Mouse (Mus musculus) kidney, embryonic 15.5 days (tissue): ENCODE data around the gene Celf3. TPM values are rescaled to one million over a fixed set of nuclear protein-coding genes. Genes with fewer than 3 reads are reported as not detected.

Experiments used
- polyA plus RNA-seq: library from polyadenylated mRNA; unstranded; fragments of >200 nt; fragmentation: Nextera tagmentation; extraction: Ambion mirVana; gene quantifications from 2 replicates; pipeline ENCODE4 v1.2.1, GENCODE M21; 2015

Celf3 gene
- polyA plus RNA-seq, 1 experiment from 2014 or later: 5.5 TPM

Other genes starting within 250 kb of the Celf3 start
- gene Gm4778, start 214.3 kb upstream of the Celf3 start, polyA plus RNA-seq: not detected in 2 replicates
- gene Them4, start 168.2 kb upstream of the Celf3 start, polyA plus RNA-seq: 11.9 and 12.2 TPM in 2 replicates
- 1.3 TPM in 1 of 2 replicates, not detected in the other for gene Them5, start 136.2 kb upstream of the Celf3 start, polyA plus RNA-seq
- gene C2cd4d, start 115.9 kb upstream of the Celf3 start, polyA plus RNA-seq: 0.40 and 0.59 TPM in 2 replicates
- gene Rorc, start 105.5 kb upstream of the Celf3 start, polyA plus RNA-seq: 8.6 and 9.6 TPM in 2 replicates
- 0.17 and 0.32 TPM in 2 replicates for gene Lingo4, start 79.8 kb upstream of the Celf3 start, polyA plus RNA-seq
- 12.0 and 15.5 TPM in 2 replicates for gene Tdrkh, start 65.0 kb upstream of the Celf3 start, polyA plus RNA-seq
- gene Mrpl9, start 35.0 kb upstream of the Celf3 start, polyA plus RNA-seq: 68.4 and 70.4 TPM in 2 replicates
- gene Oaz3, start 34.4 kb upstream of the Celf3 start, polyA plus RNA-seq: 0.45 and 0.84 TPM in 2 replicates
- 1.2 and 2.3 TPM in 2 replicates for gene Riiad1, start 2.0 kb downstream of the Celf3 start, polyA plus RNA-seq
- 47.2 and 50.9 TPM in 2 replicates for gene Snx27, start 104.4 kb downstream of the Celf3 start, polyA plus RNA-seq
- not detected in 2 replicates for gene Gm10972, start 164.8 kb downstream of the Celf3 start, polyA plus RNA-seq
- gene Tuft1, start 180.6 kb downstream of the Celf3 start, polyA plus RNA-seq: 6.7 and 7.1 TPM in 2 replicates
- 2.7 and 3.2 TPM in 2 replicates for gene Selenbp2, start 215.3 kb downstream of the Celf3 start, polyA plus RNA-seq